Mouse (Mus musculus): ENCODE results near the gene En2. TPM values are rescaled to one million over a fixed set of nuclear protein-coding genes. Genes with fewer than 3 reads are reported as not detected.

Gene En2
- polyA plus RNA-seq (2014; fragmentation: Illumina TruSeq; extraction: RNeasy Lipid Tissue Mini Kit (QIAGEN cat#74804); ENCODE audit: low read depth, low replicate concordance): not detected

GRCm38 (mm10) chr5:28165358-28166255 is at the start of gene En2:
Gene En2, plus strand, starts transcription at chr5:28165694.

Other genes with a start within 250 kb of the En2 start
- gene Insig1, start 94.3 kb upstream of the En2 start, polyA plus RNA-seq (2014; fragmentation: Illumina TruSeq; extraction: RNeasy Lipid Tissue Mini Kit (QIAGEN cat#74804); ENCODE audit: low read depth, low replicate concordance): 16.6 TPM
- gene Cnpy1, start 80.1 kb downstream of the En2 start, polyA plus RNA-seq (2014; fragmentation: Illumina TruSeq; extraction: RNeasy Lipid Tissue Mini Kit (QIAGEN cat#74804); ENCODE audit: low read depth, low replicate concordance): not detected
- gene Rbm33, start 151.4 kb downstream of the En2 start, polyA plus RNA-seq (2014; fragmentation: Illumina TruSeq; extraction: RNeasy Lipid Tissue Mini Kit (QIAGEN cat#74804); ENCODE audit: low read depth, low replicate concordance): 19.2 TPM

All from heart, adult 10 weeks (tissue).